Mouse (Mus musculus): ENCODE data around the gene Ugt2a1. TPM values are rescaled to one million over a fixed set of nuclear protein-coding genes. Genes with fewer than 3 reads are reported as not detected.
"Not testable (repeated sequence)": the region's sequence is repeated elsewhere in the genome, so short reads cannot be mapped to it uniquely, and the experiment has no call there.

Gene Ugt2a1
- not detected in 2 replicates for total RNA-seq (2014; rRNA removed; ENCODE audit: low replicate concordance)
- polyA plus RNA-seq (2015; fragmentation: Nextera tagmentation; extraction: Ambion mirVana): not detected in 2 replicates

- H3K27ac ChIP-seq (ENCODE audit: low read depth): no peak within 1 kb of the TSS
- H3K9ac ChIP-seq (replicated peaks; ENCODE audit: low read depth, low read length): no peak within 1 kb of the TSS
- H3K4me2 ChIP-seq (ENCODE audit: low read depth, low read length): no peak within 1 kb of the TSS
- TF ChIP-seq CTCF (IDR thresholded peaks at IDR 0.05; ENCODE audit: low read depth) (no peak), EP300 (IDR thresholded peaks at IDR 0.05; ENCODE audit: low read depth) (no peak)
- DNase-seq (ENCODE audit: low spot score) (no peak), ATAC-seq (ENCODE audit: insufficient read depth, low read depth) (no peak)
- H3K4me3 ChIP-seq (ENCODE audit: low read depth, low read length): no peak within 1 kb of the TSS
- 67% methylated on average over 1 of the region's 1 CpGs for WGBS
- no peaks in the 10 kb centered on the region for H3K9me3 ChIP-seq (replicated peaks; ENCODE audit: control insufficient read depth, low read length)
- H3K27me3 ChIP-seq (ENCODE audit: control insufficient read depth, insufficient read depth, low read length): no peaks in the 10 kb centered on the region
- no peaks in the 10 kb centered on the region for H3K36me3 ChIP-seq (replicated peaks; ENCODE audit: control insufficient read depth, insufficient read depth, low read length)
- H3K4me1 ChIP-seq (ENCODE audit: control insufficient read depth, insufficient read depth): no peaks in the 10 kb centered on the region
Observed at GRCm38 (mm10) chr5:87490771-87491170, at the start of gene Ugt2a1. Ugt2a1 (minus strand) TSS chr5:87490871.

GRCm38 (mm10) chr5:87538111-87538510 lies 47.4 kb upstream of the Ugt2a1 start, which contains the start of gene Sult1b1:
Sult1b1 (minus strand) TSS chr5:87538195.
- no peak within 1 kb of the TSS for H3K27ac ChIP-seq (ENCODE audit: low read depth)

GRCm38 (mm10) chr5:87535994-87536644 lies 45.4 kb upstream of the Ugt2a1 start:
- TF ChIP-seq CTCF (IDR thresholded peaks at IDR 0.05; ENCODE audit: low read depth): no peak
- TF ChIP-seq EP300 (IDR thresholded peaks at IDR 0.05; ENCODE audit: low read depth): no peak
- DNase-seq (ENCODE audit: low spot score) (no peak), ATAC-seq (ENCODE audit: insufficient read depth, low read depth) (no peak)
- H3K9ac ChIP-seq (replicated peaks; ENCODE audit: low read depth, low read length): no peak overlapping the region
- H3K4me2 ChIP-seq (ENCODE audit: low read depth, low read length): no peak overlapping the region
- 76% methylated on average over 4 of the region's 4 CpGs for WGBS
- H3K27me3 ChIP-seq (ENCODE audit: control insufficient read depth, insufficient read depth, low read length): no peaks in the 10 kb centered on the region
- no peak overlapping the region for H3K4me3 ChIP-seq (ENCODE audit: low read depth, low read length)
- no peaks in the 10 kb centered on the region for H3K36me3 ChIP-seq (replicated peaks; ENCODE audit: control insufficient read depth, insufficient read depth, low read length)
- no peak overlapping the region for H3K27ac ChIP-seq (ENCODE audit: low read depth)
- H3K9me3 ChIP-seq (replicated peaks; ENCODE audit: control insufficient read depth, low read length): no peaks in the 10 kb centered on the region
- no peaks in the 10 kb centered on the region for H3K4me1 ChIP-seq (ENCODE audit: control insufficient read depth, insufficient read depth)

More at GRCm38 (mm10) chr5:87538111-87538510, 47.4 kb upstream of the Ugt2a1 start, which contains the start of gene Sult1b1:
- no peak for TF ChIP-seq CTCF (IDR thresholded peaks at IDR 0.05; ENCODE audit: low read depth)
- no peak for TF ChIP-seq EP300 (IDR thresholded peaks at IDR 0.05; ENCODE audit: low read depth)
- Histone ChIP-seq H3K4me1 (ENCODE audit: control insufficient read depth, insufficient read depth) (no peaks in the 10 kb centered on the region), H3K36me3 (replicated peaks; ENCODE audit: control insufficient read depth, insufficient read depth, low read length) (no peaks in the 10 kb centered on the region), H3K27me3 (ENCODE audit: control insufficient read depth, insufficient read depth, low read length) (no peaks in the 10 kb centered on the region), H3K4me3 (ENCODE audit: low read depth, low read length) (no peak within 1 kb of the TSS), H3K4me2 (ENCODE audit: low read depth, low read length) (no peak within 1 kb of the TSS), H3K9me3 (replicated peaks; ENCODE audit: control insufficient read depth, low read length) (no peaks in the 10 kb centered on the region), H3K9ac (replicated peaks; ENCODE audit: low read depth, low read length) (no peak within 1 kb of the TSS)
- 79% methylated on average over 2 of the region's 2 CpGs for WGBS
- ATAC-seq (ENCODE audit: insufficient read depth, low read depth): no peak
- DNase-seq (ENCODE audit: low spot score): no peak

- ATAC-seq (ENCODE audit: insufficient read depth, low read depth): no peak
- 54% methylated on average over 2 of the region's 2 CpGs for WGBS
- H3K27ac ChIP-seq (ENCODE audit: low read depth): no peak overlapping the region
Observed at GRCm38 (mm10) chr5:87532288-87532687, 41.6 kb upstream of the Ugt2a1 start.

GRCm38 (mm10) chr5:87523561-87523960 lies 32.9 kb upstream of the Ugt2a1 start:
- H3K36me3 ChIP-seq (replicated peaks; ENCODE audit: control insufficient read depth, insufficient read depth, low read length); ATAC-seq (ENCODE audit: insufficient read depth, low read depth); H3K9ac ChIP-seq (replicated peaks; ENCODE audit: low read depth, low read length); H3K9me3 ChIP-seq (replicated peaks; ENCODE audit: control insufficient read depth, low read length); H3K4me2 ChIP-seq (ENCODE audit: low read depth, low read length); DNase-seq (ENCODE audit: low spot score); H3K27ac ChIP-seq (ENCODE audit: low read depth); H3K4me3 ChIP-seq (ENCODE audit: low read depth, low read length); H3K4me1 ChIP-seq (ENCODE audit: control insufficient read depth, insufficient read depth); H3K27me3 ChIP-seq (ENCODE audit: control insufficient read depth, insufficient read depth, low read length): not testable (repeated sequence)
- WGBS: 85% methylated on average over 2 of the region's 2 CpGs

More at GRCm38 (mm10) chr5:87532288-87532687, 41.6 kb upstream of the Ugt2a1 start:
- no peak overlapping the region for H3K4me2 ChIP-seq (ENCODE audit: low read depth, low read length)
- TF ChIP-seq CTCF (IDR thresholded peaks at IDR 0.05; ENCODE audit: low read depth) (no peak), EP300 (IDR thresholded peaks at IDR 0.05; ENCODE audit: low read depth) (no peak)
- H3K9ac ChIP-seq (replicated peaks; ENCODE audit: low read depth, low read length): no peak overlapping the region
- H3K4me3 ChIP-seq (ENCODE audit: low read depth, low read length): no peak overlapping the region
- no peaks in the 10 kb centered on the region for H3K9me3 ChIP-seq (replicated peaks; ENCODE audit: control insufficient read depth, low read length)
- no peaks in the 10 kb centered on the region for H3K4me1 ChIP-seq (ENCODE audit: control insufficient read depth, insufficient read depth)
- no peak for DNase-seq (ENCODE audit: low spot score)
- no peaks in the 10 kb centered on the region for H3K36me3 ChIP-seq (replicated peaks; ENCODE audit: control insufficient read depth, insufficient read depth, low read length)
- H3K27me3 ChIP-seq (ENCODE audit: control insufficient read depth, insufficient read depth, low read length): no peaks in the 10 kb centered on the region
